Mouse (Mus musculus): ENCODE results near the gene Nol9.

Nol9 gene

DNA sequence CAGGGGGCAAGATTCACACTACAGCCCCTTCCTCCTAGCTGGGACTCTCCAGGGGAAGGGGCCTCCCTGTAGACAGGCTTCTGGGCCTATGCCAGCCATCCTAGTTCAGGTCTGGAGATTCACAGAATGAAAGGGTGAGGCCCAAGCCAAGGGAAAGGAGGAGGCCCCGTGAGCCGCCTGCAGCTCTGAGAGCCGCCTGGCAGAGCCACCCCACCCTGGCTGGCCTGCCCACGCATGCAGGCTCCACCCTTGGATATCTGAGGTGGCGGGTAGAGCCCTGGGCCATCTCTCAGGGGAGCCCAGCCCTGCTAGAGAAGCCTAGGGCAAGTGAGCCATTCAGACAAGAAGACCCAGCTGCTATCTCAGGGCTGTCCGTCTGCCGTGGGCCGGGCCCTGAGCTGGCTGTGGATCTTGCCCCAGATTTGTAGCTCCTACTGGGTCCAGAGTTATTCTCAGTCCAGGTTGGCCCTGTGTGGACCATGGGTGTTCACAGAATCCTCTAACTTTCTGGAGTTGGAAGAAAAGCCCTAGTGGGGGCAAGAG, 53.7 kb downstream of the Nol9 start:
- no peak for DNase-seq (ENCODE audit: low read depth, low spot score)

- DNase-seq (ENCODE audit: low read depth, low spot score), result no peak
Measured at GRCm38 (mm10) chr4:152094233-152094632, 55.1 kb downstream of the Nol9 start.

DNA sequence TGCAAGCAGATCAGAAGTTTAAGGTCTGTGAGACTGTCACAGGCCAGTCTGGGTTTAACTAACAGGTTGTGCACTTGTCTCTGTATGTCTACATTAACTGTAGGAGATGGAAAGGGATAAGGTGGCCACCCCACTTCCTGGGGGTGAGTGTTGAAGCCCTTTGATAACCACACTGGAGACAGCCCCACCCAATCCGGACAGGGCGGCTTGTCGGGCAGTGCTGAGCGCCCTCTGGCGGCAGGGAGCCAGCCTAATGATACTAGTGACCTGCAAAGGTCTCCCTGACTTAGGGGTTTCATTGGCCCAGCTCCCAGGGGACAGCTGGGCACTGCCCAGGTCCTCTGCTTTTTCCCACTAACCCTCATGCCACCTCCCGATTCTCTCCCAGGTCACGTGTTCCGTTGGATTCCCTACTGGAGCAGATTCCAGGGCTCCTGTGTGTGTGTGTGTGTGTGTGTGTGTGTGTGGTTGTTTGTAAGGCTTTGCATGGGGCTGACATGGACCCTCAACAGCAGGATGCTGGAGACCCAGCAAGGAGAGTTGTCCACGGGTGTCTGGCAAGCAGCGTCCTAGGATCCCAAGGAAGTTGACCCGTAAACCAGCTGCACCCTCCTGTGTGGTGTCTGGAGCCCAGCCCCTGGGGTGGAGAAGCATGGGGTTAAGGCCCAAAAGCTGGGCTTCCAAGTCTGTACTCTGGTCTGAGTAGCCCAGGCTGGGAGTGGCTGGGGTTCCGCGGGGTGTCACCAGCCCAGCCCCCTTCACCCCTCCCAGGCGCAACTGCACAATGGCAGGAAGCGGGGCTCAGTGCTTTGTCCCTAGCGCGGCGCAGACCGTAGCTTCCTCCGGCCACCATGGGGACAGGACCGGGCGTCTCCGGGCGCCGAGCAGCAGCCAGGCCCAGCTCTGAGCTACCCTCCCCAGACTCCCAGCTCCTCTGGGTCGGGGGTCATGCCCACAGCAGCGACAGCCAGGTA, 57.1 kb downstream of the Nol9 start:
- DNase-seq (ENCODE audit: low read depth, low spot score), result no peak

- DNase-seq (ENCODE audit: low read depth, low spot score), result no peak
Measured at GRCm38 (mm10) chr4:152096927-152097326, 57.8 kb downstream of the Nol9 start.

- DNase-seq (ENCODE audit: low read depth, low spot score), result no peak
Measured at GRCm38 (mm10) chr4:152097911-152098799, 59.0 kb downstream of the Nol9 start.

DNA sequence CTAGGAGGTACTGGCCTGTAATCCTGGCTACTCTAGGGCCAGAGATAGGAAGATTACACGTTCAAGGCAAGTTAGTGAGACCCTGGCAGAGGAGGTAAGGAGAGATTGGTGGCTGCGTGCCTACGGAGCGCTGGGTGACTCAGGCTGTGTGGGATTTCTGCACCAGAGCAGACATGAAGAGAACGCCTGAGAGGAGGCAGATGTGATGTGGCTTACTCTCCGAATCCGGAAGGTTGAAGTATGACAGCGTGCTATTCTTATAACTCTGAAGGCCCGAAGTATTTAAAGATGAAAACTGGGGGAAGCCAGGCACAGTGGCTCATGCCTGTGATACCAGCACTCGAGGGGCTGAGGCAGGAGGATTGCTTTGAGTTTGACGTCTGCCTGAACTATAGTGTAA, 61.4 kb downstream of the Nol9 start:
- no peak for DNase-seq (ENCODE audit: low read depth, low spot score)

DNA sequence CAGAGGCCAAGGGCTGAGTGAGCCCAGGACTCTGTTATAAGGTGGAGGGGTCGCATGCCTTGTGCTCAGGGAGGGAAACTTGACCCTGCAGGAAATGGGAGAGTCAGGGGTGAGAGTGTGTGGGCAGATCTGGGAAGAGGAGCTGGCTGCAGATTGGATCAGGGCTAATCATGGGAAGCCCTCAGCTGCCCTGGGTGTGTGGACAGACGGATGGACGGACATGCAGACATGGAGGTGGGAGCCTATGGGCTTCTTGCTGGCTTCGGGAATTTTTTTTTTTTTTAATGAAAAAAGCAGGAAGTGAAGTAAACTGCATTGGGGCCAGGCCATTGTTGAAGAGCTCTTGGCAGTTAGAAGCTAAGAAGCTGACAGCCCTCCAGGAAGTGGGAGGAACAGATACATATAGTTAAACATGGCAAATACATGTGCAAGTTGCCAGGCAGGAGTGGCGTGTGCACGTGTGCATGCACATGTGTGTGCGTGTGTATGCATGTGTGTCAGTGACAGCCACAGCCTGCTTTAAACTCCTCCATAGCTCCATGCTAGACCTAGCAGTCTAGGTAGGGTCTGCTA, 62.0 kb downstream of the Nol9 start:
- no peak for DNase-seq (ENCODE audit: low read depth, low spot score)

DNA sequence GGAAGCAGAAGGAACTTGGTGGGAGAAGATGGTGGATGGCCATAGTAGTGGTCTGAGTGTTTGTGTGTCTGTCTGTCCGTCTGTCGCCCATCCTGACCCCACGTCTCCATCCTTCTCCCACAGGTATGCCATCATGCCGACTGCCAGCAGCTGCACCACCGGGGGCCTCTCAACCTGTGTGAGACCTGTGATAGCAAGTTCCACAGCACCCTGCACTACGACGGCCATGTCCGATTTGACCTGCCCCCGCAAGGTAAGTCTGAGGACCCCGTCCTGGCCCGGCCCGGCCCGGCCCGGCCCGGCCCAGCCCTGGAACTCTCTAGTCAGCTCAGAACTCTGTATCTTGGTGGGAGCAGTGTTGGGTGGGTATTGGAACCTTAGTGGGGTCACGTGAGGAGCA, 62.8 kb downstream of the Nol9 start:
- no peak for DNase-seq (ENCODE audit: low read depth, low spot score)

DNA sequence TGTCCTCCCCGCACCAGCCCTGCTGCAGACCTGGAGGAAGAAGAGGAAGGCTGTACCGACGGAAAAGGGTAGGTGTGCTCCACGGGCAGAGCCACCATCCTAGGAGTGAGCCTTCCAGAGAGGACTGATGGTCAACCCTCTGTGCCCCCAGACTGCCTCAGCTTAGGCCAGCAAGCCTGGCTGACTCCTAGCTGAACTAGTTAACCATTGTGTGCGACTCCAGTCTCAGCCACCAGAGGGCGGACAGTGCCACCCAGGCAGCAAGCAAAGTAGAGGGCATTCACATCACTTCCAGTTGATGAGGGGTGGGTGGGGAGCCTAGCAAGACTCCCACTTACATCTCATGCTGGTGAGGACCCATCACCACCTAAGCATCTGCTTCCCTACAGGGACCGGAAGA, 63.9 kb downstream of the Nol9 start:
- DNase-seq (ENCODE audit: low read depth, low spot score), result no peak

GRCm38 (mm10) chr4:152106746-152107145, 67.6 kb downstream of the Nol9 start:
- DNase-seq (ENCODE audit: low read depth, low spot score), result no peak

DNA sequence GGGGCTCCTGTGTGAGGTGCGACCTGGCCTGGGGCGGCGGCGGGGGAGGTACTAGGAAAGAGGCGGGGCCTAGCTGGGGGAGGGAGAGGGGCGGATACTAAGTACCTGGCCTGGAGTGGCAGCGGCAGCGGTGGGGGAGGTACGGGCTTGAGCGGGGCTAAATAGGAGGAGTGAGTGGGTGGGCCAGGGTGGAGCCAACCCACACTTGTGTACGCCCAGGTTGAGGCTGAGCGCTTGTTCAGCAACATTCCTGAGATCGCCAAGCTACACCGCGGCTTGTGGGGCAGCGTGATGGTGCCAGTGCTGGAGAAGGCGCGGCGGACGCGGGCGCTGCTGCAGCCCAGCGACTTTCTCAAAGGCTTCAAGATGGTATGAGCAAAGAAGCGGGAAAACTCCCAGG, 68.4 kb downstream of the Nol9 start:
- no peak for DNase-seq (ENCODE audit: low read depth, low spot score)

GRCm38 (mm10) chr4:152107971-152108509, 68.9 kb downstream of the Nol9 start:
- no peak for DNase-seq (ENCODE audit: low read depth, low spot score)

DNA sequence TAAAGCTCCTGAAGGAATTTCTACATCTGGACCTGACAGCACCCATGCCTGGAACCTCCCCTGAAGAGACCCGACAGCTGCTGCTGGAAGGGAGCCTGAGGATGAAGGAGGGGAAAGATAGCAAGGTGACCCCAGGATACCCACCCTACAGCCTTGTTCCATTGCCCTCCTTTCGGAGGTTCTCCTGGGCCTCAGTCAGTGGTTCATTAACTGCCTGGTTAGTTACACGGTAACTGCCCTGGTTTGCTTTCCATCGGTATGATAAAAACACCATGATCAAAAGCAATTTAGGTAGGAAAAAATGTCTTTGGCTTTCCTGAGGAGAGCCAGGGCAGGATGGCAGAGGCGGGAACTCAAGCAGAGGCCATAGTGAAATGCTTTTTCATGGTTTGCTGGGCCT, 69.6 kb downstream of the Nol9 start:
- no peak for DNase-seq (ENCODE audit: low read depth, low spot score)

DNA sequence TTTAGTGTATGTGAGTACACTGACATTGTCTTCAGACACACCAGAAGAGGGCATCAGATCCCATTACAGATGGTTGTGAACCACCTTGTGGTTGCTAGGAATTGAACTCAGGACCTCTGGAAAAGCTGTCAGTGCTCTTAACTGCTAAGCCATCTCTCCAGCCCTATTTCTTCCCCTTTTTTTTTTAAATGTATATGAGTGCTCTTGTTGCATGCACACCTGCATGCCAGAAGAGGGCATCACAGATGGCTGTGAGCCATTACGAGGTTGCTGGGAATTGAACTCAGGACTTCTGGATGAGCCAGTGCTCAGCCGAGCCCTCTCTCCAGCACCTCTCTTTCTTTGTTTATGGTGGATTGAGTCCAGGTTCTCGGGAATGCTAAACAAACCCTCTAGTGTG, 70.4 kb downstream of the Nol9 start:
- no peak for DNase-seq (ENCODE audit: low read depth, low spot score)

GRCm38 (mm10) chr4:152110689-152111088, 71.6 kb downstream of the Nol9 start:
- no peak for DNase-seq (ENCODE audit: low read depth, low spot score)

Measured in WW6 (cell line).